Mouse (Mus musculus): ENCODE data around the gene Plod1. TPM values are rescaled to one million over a fixed set of nuclear protein-coding genes. Genes with fewer than 3 reads are reported as not detected.
A peak's percentile ranks its signal among the peaks of the same experiment; 100 is the strongest.

Gene Plod1
- polyA plus RNA-seq, 1 experiment from 2014 or later, result 83.8 TPM

- no peaks in the 10 kb centered on the region for H3K27me3 ChIP-seq (replicated peaks; ENCODE audit: control insufficient read depth, insufficient read depth, low read length)
- no peak overlapping the region for H3K27ac ChIP-seq (replicated peaks; ENCODE audit: low read depth, low read length)
- H3K36me3 ChIP-seq (ENCODE audit: control insufficient read depth, insufficient read depth, low read length), result peaks cover 29% of the 10 kb centered on the region
- peaks cover 11% of the 10 kb centered on the region for H3K4me1 ChIP-seq (ENCODE audit: control insufficient read depth, insufficient read depth, low read length)
- no peak overlapping the region for H3K4me3 ChIP-seq (ENCODE audit: low read depth, low read length)
- no peak for ATAC-seq (ENCODE audit: low read depth)
- peak; percentile 7 for DNase-seq (ENCODE audit: low spot score)
- H3K4me2 ChIP-seq (ENCODE audit: low read depth, low read length), result no peak overlapping the region
- WGBS, result 72% methylated on average over 5 of the region's 5 CpGs
- H3K9ac ChIP-seq (ENCODE audit: low read depth, low read length), result no peak overlapping the region
- H3K9me3 ChIP-seq (ENCODE audit: control insufficient read depth, low read length), result no peaks in the 10 kb centered on the region
Measured at GRCm38 (mm10) chr4:147906230-147906629, 30.3 kb downstream of the Plod1 start.

- Histone ChIP-seq H3K9ac (ENCODE audit: low read depth, low read length) (peak overlapping the region; percentile 91), H3K36me3 (ENCODE audit: control insufficient read depth, insufficient read depth, low read length) (peaks cover 25% of the 10 kb centered on the region), H3K4me1 (ENCODE audit: control insufficient read depth, insufficient read depth, low read length) (peaks cover 11% of the 10 kb centered on the region), H3K27ac (replicated peaks; ENCODE audit: low read depth, low read length) (no peak overlapping the region), H3K4me2 (ENCODE audit: low read depth, low read length) (peak overlapping the region; percentile 68), H3K27me3 (replicated peaks; ENCODE audit: control insufficient read depth, insufficient read depth, low read length) (no peaks in the 10 kb centered on the region), H3K4me3 (ENCODE audit: low read depth, low read length) (peak overlapping the region; percentile 81), H3K9me3 (ENCODE audit: control insufficient read depth, low read length) (no peaks in the 10 kb centered on the region)
- under 1% methylated on average over 8 of the region's 8 CpGs for WGBS
- ATAC-seq (ENCODE audit: low read depth) (no peak; the same call in 1 of the 2 replicates), DNase-seq (ENCODE audit: low spot score) (no peak)
Measured at GRCm38 (mm10) chr4:147905090-147905659, 31.4 kb downstream of the Plod1 start.

GRCm38 (mm10) chr4:147904313-147905089 is 32.1 kb downstream of the Plod1 start, which contains the start of gene Mfn2:
Mfn2 (minus strand) TSS chr4:147904704.
- DNase-seq (ENCODE audit: low spot score), result peak; percentile 95
- whole genome bisulfite sequencing, result 0% methylated on average over 34 of the region's 59 CpGs
- peak within 1 kb of the TSS; percentile 85 for H3K27ac ChIP-seq (replicated peaks; ENCODE audit: low read depth, low read length)

GRCm38 (mm10) chr4:147903601-147904000 is 33.0 kb downstream of the Plod1 start:
- Histone ChIP-seq H3K9ac (ENCODE audit: low read depth, low read length) (peak overlapping the region; percentile 91), H3K36me3 (ENCODE audit: control insufficient read depth, insufficient read depth, low read length) (peaks cover 36% of the 10 kb centered on the region), H3K4me3 (ENCODE audit: low read depth, low read length) (peak overlapping the region; percentile 81), H3K27ac (replicated peaks; ENCODE audit: low read depth, low read length) (no peak overlapping the region), H3K9me3 (ENCODE audit: control insufficient read depth, low read length) (no peaks in the 10 kb centered on the region), H3K4me1 (ENCODE audit: control insufficient read depth, insufficient read depth, low read length) (peaks cover 11% of the 10 kb centered on the region), H3K4me2 (ENCODE audit: low read depth, low read length) (peak overlapping the region; percentile 71), H3K27me3 (replicated peaks; ENCODE audit: control insufficient read depth, insufficient read depth, low read length) (no peaks in the 10 kb centered on the region)
- DNase-seq (ENCODE audit: low spot score), result no peak
- WGBS, result 83% methylated on average over 3 of the region's 3 CpGs
- ATAC-seq (ENCODE audit: low read depth), result no peak

More at GRCm38 (mm10) chr4:147904313-147905089, 32.1 kb downstream of the Plod1 start, which contains the start of gene Mfn2:
- Histone ChIP-seq H3K27me3 (replicated peaks; ENCODE audit: control insufficient read depth, insufficient read depth, low read length) (no peaks in the 10 kb centered on the region), H3K4me1 (ENCODE audit: control insufficient read depth, insufficient read depth, low read length) (peaks cover 11% of the 10 kb centered on the region), H3K9ac (ENCODE audit: low read depth, low read length) (peak within 1 kb of the TSS; percentile 91), H3K4me3 (ENCODE audit: low read depth, low read length) (peak within 1 kb of the TSS; percentile 81), H3K36me3 (ENCODE audit: control insufficient read depth, insufficient read depth, low read length) (peaks cover 27% of the 10 kb centered on the region), H3K4me2 (ENCODE audit: low read depth, low read length) (peak within 1 kb of the TSS; percentile 71), H3K9me3 (ENCODE audit: control insufficient read depth, low read length) (no peaks in the 10 kb centered on the region)
- peak; percentile 93 for ATAC-seq (ENCODE audit: low read depth)

- no peak overlapping the region for H3K4me2 ChIP-seq (ENCODE audit: low read depth, low read length)
- H3K9ac ChIP-seq (ENCODE audit: low read depth, low read length), result no peak overlapping the region
- peaks cover 42% of the 10 kb centered on the region for H3K36me3 ChIP-seq (ENCODE audit: control insufficient read depth, insufficient read depth, low read length)
- ATAC-seq (ENCODE audit: low read depth), result no peak
- H3K4me1 ChIP-seq (ENCODE audit: control insufficient read depth, insufficient read depth, low read length), result peaks cover 11% of the 10 kb centered on the region
- H3K27ac ChIP-seq (replicated peaks; ENCODE audit: low read depth, low read length), result no peak overlapping the region
- no peak for DNase-seq (ENCODE audit: low spot score)
- H3K4me3 ChIP-seq (ENCODE audit: low read depth, low read length), result 0 out of 2 replicates have a peak overlapping the region, but pooled peaks have one; percentile 81
- no peaks in the 10 kb centered on the region for H3K9me3 ChIP-seq (ENCODE audit: control insufficient read depth, low read length)
- 90% methylated on average over 12 of the region's 12 CpGs for WGBS
- no peaks in the 10 kb centered on the region for H3K27me3 ChIP-seq (replicated peaks; ENCODE audit: control insufficient read depth, insufficient read depth, low read length)
Measured at GRCm38 (mm10) chr4:147902906-147903500, 33.6 kb downstream of the Plod1 start.

- Histone ChIP-seq H3K27me3 (replicated peaks; ENCODE audit: control insufficient read depth, insufficient read depth, low read length) (no peaks in the 10 kb centered on the region), H3K36me3 (ENCODE audit: control insufficient read depth, insufficient read depth, low read length) (peaks cover 68% of the 10 kb centered on the region)
- ATAC-seq (ENCODE audit: low read depth), result no peak
Measured at GRCm38 (mm10) chr4:147900452-147900851, 36.1 kb downstream of the Plod1 start.

GRCm38 (mm10) chr4:147897348-147897747 is 39.2 kb downstream of the Plod1 start:
- Histone ChIP-seq H3K9me3 (ENCODE audit: control insufficient read depth, low read length) (no peaks in the 10 kb centered on the region), H3K4me3 (ENCODE audit: low read depth, low read length) (no peak overlapping the region), H3K9ac (ENCODE audit: low read depth, low read length) (no peak overlapping the region), H3K27ac (replicated peaks; ENCODE audit: low read depth, low read length) (no peak overlapping the region), H3K27me3 (replicated peaks; ENCODE audit: control insufficient read depth, insufficient read depth, low read length) (no peaks in the 10 kb centered on the region), H3K4me1 (ENCODE audit: control insufficient read depth, insufficient read depth, low read length) (no peaks in the 10 kb centered on the region), H3K36me3 (ENCODE audit: control insufficient read depth, insufficient read depth, low read length) (peaks cover 91% of the 10 kb centered on the region), H3K4me2 (ENCODE audit: low read depth, low read length) (no peak overlapping the region)
- 93% methylated on average over 3 of the region's 3 CpGs for WGBS
- no peak for DNase-seq (ENCODE audit: low spot score)
- no peak for ATAC-seq (ENCODE audit: low read depth)

More at GRCm38 (mm10) chr4:147900452-147900851, 36.1 kb downstream of the Plod1 start:
- Histone ChIP-seq H3K4me2 (ENCODE audit: low read depth, low read length) (no peak overlapping the region), H3K9me3 (ENCODE audit: control insufficient read depth, low read length) (no peaks in the 10 kb centered on the region), H3K9ac (ENCODE audit: low read depth, low read length) (no peak overlapping the region), H3K4me3 (ENCODE audit: low read depth, low read length) (no peak overlapping the region), H3K4me1 (ENCODE audit: control insufficient read depth, insufficient read depth, low read length) (peaks cover 11% of the 10 kb centered on the region), H3K27ac (replicated peaks; ENCODE audit: low read depth, low read length) (no peak overlapping the region)
- no peak for DNase-seq (ENCODE audit: low spot score)
- 87% methylated on average over 6 of the region's 7 CpGs for WGBS

GRCm38 (mm10) chr4:147896411-147896810 is 40.2 kb downstream of the Plod1 start:
- Histone ChIP-seq H3K4me1 (ENCODE audit: control insufficient read depth, insufficient read depth, low read length) (no peaks in the 10 kb centered on the region), H3K9me3 (ENCODE audit: control insufficient read depth, low read length) (no peaks in the 10 kb centered on the region), H3K9ac (ENCODE audit: low read depth, low read length) (no peak overlapping the region), H3K27ac (replicated peaks; ENCODE audit: low read depth, low read length) (no peak overlapping the region), H3K27me3 (replicated peaks; ENCODE audit: control insufficient read depth, insufficient read depth, low read length) (no peaks in the 10 kb centered on the region), H3K4me2 (ENCODE audit: low read depth, low read length) (no peak overlapping the region), H3K36me3 (ENCODE audit: control insufficient read depth, insufficient read depth, low read length) (peaks cover 92% of the 10 kb centered on the region), H3K4me3 (ENCODE audit: low read depth, low read length) (no peak overlapping the region)
- no peak for DNase-seq (ENCODE audit: low spot score)
- 43% methylated on average over 1 of the region's 1 CpGs for WGBS
- no peak for ATAC-seq (ENCODE audit: low read depth)
